Mouse (Mus musculus) A20 (cell line): Measurements from ENCODE around the gene Mrpl51.
A peak's percentile ranks its signal among the peaks of the same experiment; 100 is the strongest.

ENCODE experiments used
- DNase-seq: peaks from one replicate; pipeline ENCODE4 v3.0.0-alpha.2; 2011; ENCODE audit warnings: low read depth, low spot score

The Mrpl51 gene

GRCm38 (mm10) chr6:125191332-125192015, at the start of gene Mrpl51, which contains the start of gene Ncapd2:
TSS of gene Mrpl51 (plus strand) at chr6:125191801.
TSS of gene Ncapd2 (minus strand) at chr6:125191701.
- DNase-seq: peak; percentile 99

- no peak for DNase-seq
Observed at GRCm38 (mm10) chr6:125142436-125142835, 49.2 kb upstream of the Mrpl51 start.

DNA sequence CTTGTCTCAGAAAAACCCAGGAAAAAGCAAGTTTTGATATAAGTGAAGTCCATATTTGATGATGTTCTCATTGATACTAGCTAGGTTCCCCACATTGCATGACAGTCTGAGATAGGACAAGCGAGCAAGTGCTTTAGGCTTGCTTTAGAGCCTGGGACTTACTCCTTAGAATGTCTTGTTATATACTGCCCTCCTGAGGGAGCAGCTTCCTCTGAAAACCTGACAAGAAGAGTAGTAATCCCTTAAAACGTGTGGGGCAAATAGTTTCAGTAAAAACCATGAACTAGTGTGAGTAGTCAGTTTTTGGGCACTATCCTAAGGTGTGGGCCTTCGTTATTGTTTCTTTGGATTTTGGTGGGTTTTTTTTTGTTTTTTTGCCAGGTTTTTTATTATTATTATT, 48.5 kb upstream of the Mrpl51 start:
- peak; percentile 41 for DNase-seq

DNA sequence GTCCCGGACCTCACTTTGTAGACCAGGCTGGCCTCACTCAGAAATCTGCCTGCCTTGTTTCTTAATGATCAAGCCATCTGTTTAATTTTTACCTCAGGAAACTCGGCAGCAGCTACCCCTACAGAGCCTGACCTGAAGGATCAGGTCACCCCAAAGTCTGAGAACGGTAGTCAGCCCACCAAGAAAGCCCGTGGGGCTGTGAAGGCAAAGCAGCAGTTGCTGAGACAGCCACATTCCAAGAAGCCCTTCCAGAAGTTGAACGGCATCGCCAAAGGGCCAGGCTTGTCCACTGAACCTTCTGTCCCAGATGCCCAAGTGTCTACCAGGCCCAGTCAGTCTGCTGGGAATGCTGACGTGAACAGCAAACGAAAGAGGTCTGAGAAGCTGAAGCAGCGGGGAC, 47.7 kb upstream of the Mrpl51 start:
- DNase-seq: no peak

- peak; percentile 91 for DNase-seq
Observed at GRCm38 (mm10) chr6:125145001-125145400, 46.6 kb upstream of the Mrpl51 start, which contains the start of gene Iffo1. TSS of gene Iffo1 (plus strand) at chr6:125145241.

DNA sequence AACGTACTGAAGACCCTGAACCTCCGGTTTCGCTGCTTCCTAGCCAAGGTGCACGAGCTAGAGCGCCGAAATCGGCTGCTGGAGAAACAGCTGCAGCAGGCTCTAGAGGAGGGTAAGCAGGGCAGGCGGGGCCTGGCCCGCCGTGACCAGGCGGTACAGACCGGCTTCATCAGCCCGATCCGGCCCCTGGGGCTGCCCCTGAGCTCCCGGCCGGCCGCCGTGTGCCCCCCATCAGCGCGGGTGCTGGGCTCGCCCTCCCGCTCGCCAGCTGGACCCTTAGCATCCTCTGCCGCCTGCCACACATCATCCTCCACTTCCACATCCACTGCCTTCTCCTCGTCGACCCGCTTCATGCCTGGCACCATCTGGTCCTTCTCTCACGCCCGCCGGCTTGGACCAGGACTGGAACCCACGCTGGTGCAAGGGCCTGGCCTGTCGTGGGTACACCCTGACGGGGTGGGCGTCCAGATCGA, 46.1 kb upstream of the Mrpl51 start:
- DNase-seq: no peak

- DNase-seq: no peak
Observed at GRCm38 (mm10) chr6:125146148-125146547, 45.5 kb upstream of the Mrpl51 start.

DNA sequence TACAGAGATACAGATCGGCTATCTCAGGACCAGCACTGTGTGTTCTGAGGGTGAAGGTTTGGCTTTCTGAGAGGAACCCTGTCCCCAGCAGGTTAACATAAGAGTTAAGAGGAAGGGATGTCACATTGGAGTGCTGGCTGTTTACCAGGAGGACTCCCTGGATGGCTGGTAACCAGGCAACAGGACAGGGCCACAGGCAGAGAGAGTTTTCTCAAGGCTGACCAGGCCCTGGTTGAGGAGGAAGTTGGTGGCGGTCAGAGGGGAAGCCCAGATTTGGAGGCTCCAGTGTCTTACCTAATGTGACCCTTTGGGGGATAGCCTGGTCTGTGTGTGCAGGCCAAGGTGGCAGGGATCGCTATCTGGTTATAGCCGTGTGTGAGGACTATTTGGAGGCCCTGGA, 44.8 kb upstream of the Mrpl51 start:
- peak; percentile 37 for DNase-seq

DNA sequence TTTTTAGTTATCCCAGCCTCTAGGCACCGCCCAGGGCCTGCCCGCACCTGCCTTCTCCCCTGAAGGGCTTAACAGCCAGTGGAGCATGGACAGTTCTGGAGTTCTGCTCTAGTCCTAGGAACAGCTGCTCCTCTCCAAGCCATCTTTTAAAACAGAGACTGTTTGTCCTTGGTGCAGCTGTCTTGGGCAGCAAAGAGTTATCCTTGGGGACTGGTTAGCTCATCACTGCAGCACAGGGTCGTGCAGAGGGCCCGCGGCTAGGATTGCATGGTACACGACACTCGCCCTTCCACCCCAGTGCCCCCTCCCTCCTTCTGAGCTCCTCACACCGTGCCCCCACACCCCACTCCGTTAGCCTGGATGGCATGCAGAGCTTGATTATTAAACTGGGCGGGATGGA, 44.3 kb upstream of the Mrpl51 start:
- no peak for DNase-seq

GRCm38 (mm10) chr6:125148251-125148925, 43.2 kb upstream of the Mrpl51 start:
- DNase-seq: no peak

- no peak for DNase-seq
Observed at GRCm38 (mm10) chr6:125148926-125149568, 42.6 kb upstream of the Mrpl51 start.

GRCm38 (mm10) chr6:125149569-125149950, 42.0 kb upstream of the Mrpl51 start:
- no peak for DNase-seq

- DNase-seq: no peak
Observed at GRCm38 (mm10) chr6:125152212-125153017, 39.2 kb upstream of the Mrpl51 start.

GRCm38 (mm10) chr6:125153018-125153389, 38.6 kb upstream of the Mrpl51 start:
- no peak for DNase-seq

- no peak for DNase-seq
Observed at GRCm38 (mm10) chr6:125153682-125154081, 37.9 kb upstream of the Mrpl51 start.

DNA sequence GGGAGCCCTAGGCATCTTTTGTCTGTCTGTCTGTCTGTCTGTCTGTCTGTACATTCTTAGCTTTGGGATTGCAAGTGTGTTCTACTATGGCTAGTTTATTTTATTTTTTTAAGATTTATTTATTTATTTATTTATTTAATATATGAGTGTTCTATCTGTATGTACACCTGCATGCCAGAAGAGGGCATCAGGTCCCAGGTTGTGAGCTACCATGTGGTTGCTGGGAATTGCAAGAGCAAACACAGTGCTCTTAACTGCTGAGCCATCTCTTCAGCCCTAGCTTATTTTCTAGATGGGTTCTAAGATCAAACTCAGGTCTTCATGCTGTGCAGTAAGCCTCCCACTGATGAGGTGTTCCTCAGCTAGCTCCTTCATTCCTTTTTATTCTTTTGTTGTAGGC, 37.1 kb upstream of the Mrpl51 start:
- peak; percentile 56 for DNase-seq

- DNase-seq: no peak
Observed at GRCm38 (mm10) chr6:125155262-125155661, 36.3 kb upstream of the Mrpl51 start.

- no peak for DNase-seq
Observed at GRCm38 (mm10) chr6:125156491-125156890, 35.1 kb upstream of the Mrpl51 start.

GRCm38 (mm10) chr6:125156903-125157614, 34.5 kb upstream of the Mrpl51 start:
- no peak for DNase-seq

DNA sequence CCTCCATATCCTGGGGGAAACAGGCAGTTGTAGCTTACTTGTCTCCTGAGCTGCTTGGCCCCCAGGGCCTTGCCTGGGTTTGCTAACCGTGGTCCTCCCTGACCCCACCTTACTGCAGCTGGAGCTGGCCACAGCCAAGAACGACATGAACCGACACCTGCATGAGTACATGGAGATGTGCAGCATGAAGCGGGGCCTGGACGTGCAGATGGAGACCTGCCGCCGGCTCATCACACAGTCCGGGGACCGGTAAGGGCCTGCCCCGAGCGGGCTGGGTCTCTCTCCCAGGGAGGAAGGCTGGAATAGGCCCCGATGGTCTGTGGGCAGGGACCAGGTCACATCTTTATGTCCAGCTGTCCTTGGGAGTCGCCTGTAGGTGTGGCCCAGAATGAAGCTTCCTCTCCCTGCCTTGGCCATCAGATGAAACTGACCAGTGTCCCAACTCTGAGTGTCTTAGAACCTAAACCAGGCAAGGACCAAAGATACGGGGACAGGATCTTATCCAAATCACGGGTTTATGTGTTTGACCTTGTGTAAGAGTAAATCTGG, 32.6 kb upstream of the Mrpl51 start:
- peak; percentile 17 for DNase-seq
